Mouse (Mus musculus): ENCODE measurements around the gene Igf1.

DNA sequence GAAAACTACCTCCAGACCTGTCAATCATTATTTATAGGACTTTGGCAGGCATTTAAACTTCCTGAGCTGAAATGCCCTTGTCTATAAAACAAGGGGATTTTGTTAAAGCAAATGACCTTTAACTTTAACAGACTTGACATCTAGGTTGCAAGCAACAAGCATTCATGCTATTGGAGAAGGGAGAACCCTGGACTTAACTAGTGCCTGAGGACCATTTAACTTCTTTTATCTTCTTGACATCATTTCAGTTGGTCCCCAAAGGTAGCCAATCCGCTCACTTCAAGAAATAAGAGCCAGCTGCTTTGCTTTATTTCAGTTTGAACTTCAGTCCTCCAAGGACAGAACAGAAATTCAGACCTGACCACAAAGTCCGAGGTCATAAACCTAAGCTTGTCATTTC is 11.1 kb downstream of the Igf1 start:
- no peak for TF ChIP-seq CTCF (IDR thresholded peaks at IDR 0.05; ENCODE audit: borderline replicate concordance, insufficient read depth, low read depth, low read length)
- TF ChIP-seq POLR2A (IDR thresholded peaks at IDR 0.05; ENCODE audit: borderline replicate concordance, insufficient read depth, low read length) = no peak
